Mouse (Mus musculus) embryonic fibroblast, embryonic 13.5 days (primary cell): ENCODE data around the gene Kazn.

Source experiments
- CTCF ChIP-seq: IDR thresholded peaks from 2 replicates; pipeline ENCODE4 v1.5.1; 2011; ENCODE audit warnings: mild to moderate bottlenecking, control low read depth, low read length, moderate library complexity, borderline replicate concordance; ENCODE audit not compliant: insufficient read depth
- POLR2A ChIP-seq: IDR thresholded peaks from 2 replicates; pipeline ENCODE4 v1.6.1; 2011; ENCODE audit warnings: low read depth, mild to moderate bottlenecking, control low read depth, low read length, moderate library complexity

DNA sequence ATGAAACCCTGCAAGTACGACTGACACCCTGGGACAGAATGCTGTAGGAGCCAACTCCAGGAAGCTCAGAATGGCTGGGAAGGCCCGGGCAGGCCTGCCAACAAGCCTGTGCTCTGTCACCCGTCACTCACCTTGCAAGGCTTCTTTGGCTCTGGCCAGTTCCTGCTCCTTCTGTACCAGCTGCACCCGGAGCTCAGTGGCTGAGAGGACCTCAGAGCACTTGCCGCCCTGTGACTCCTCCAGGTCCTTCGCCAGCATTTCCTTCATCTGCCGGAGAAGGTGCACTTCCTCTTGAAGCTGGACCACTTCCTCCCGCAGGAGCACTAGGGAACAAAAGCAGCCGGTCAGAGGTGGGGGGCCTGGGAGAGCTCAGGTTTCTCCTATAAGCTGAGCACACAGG is 29.3 kb downstream of the Kazn start:
- TF ChIP-seq POLR2A (no peak), CTCF (no peak)
